Mouse (Mus musculus): Measurements from ENCODE around the gene Gm36864. TPM values are rescaled to one million over a fixed set of nuclear protein-coding genes. Genes with fewer than 3 reads are reported as not detected.
"Not testable (repeated sequence)": the region's sequence is repeated elsewhere in the genome, so short reads cannot be mapped to it uniquely, and the experiment has no call there.

Gm36864 gene
- polyA plus RNA-seq (2012; fragmentation: generic; extraction: Trizol): not detected

DNA sequence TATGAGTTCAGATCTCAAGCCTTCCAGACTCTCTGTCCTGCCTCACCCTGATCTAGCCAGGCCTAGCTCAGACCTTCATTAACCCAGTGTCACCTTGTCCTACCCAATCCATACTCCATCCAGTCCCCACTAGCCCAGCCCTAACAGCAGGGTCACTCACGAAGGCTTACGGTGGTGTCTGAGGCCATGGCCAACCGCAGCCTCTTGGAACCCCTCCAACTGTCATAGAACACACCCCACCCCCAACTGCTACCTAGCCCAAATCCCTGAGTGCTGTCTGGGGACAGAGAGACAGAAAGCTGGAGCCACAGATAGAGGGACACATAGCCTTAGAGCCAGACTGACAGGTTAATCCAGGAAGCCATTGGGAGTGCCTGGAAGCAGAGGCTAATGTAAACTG, at the start of gene Gm36864:
Gene Gm36864 (plus strand): TSS at position 269 of the 400 bp plus-strand sequence.
- H3K36me3 ChIP-seq (ENCODE audit: control insufficient read depth, insufficient read depth): no peaks in the 10 kb centered on the region
- no peak within 1 kb of the TSS for H3K4me2 ChIP-seq (ENCODE audit: low read depth)
- H3K4me3 ChIP-seq: no peak within 1 kb of the TSS
- TF ChIP-seq POLR2AphosphoS2 (IDR thresholded peaks at IDR 0.05; ENCODE audit: insufficient read length, low read depth) (no peak), MYOD1 (IDR thresholded peaks at IDR 0.05; ENCODE audit: control insufficient read depth in 1 of 3, insufficient read length in 2 of 3, low read depth in 2 of 3) (no peak), E2F4 (IDR thresholded peaks at IDR 0.05; ENCODE audit: insufficient read depth) (no peak), TCF12 (IDR thresholded peaks at IDR 0.05; ENCODE audit: insufficient read depth, poor library complexity, severe bottlenecking) (no peak), REST (IDR thresholded peaks at IDR 0.05; ENCODE audit: insufficient read depth, insufficient read length) (no peak), TCF3 (IDR thresholded peaks at IDR 0.05; ENCODE audit: insufficient read length, low read depth) (no peak), POLR2A (IDR thresholded peaks at IDR 0.05; ENCODE audit: insufficient read length, low read depth) (no peak), USF1 (IDR thresholded peaks at IDR 0.05; ENCODE audit: low read depth) (no peak), CEBPB (IDR thresholded peaks at IDR 0.05; ENCODE audit: insufficient read depth, poor library complexity, severe bottlenecking) (no peak), MYOG (IDR thresholded peaks at IDR 0.05; ENCODE audit: control insufficient read depth in 1 of 3, insufficient read depth in 1 of 3, insufficient read length in 2 of 3, low read depth in 2 of 3) (no peak), MAX (IDR thresholded peaks at IDR 0.05; ENCODE audit: low read depth) (no peak), SRF (IDR thresholded peaks at IDR 0.05; ENCODE audit: control insufficient read depth, insufficient read length, low read depth) (no peak)
- peaks cover 30% of the 10 kb centered on the region for H3K27me3 ChIP-seq (ENCODE audit: control insufficient read depth, insufficient read depth, insufficient read length)
- H3K79me2 ChIP-seq (ENCODE audit: control insufficient read depth, insufficient read depth): no peaks in the 10 kb centered on the region
- no peak within 1 kb of the TSS for H3ac ChIP-seq (ENCODE audit: control insufficient read depth, insufficient read length)

- H3K79me2 ChIP-seq (ENCODE audit: control insufficient read depth, insufficient read depth); H3K4me2 ChIP-seq (ENCODE audit: low read depth); H3K27me3 ChIP-seq (ENCODE audit: control insufficient read depth, insufficient read depth, insufficient read length); H3ac ChIP-seq (ENCODE audit: control insufficient read depth, insufficient read length); H3K36me3 ChIP-seq (ENCODE audit: control insufficient read depth, insufficient read depth); H3K4me3 ChIP-seq: not testable (repeated sequence)
Observed at GRCm38 (mm10) chr7:44186516-44186915, 49.5 kb upstream of the Gm36864 start.

- H3K36me3 ChIP-seq (ENCODE audit: control insufficient read depth, insufficient read depth); H3K27me3 ChIP-seq (ENCODE audit: control insufficient read depth, insufficient read depth, insufficient read length); H3ac ChIP-seq (ENCODE audit: control insufficient read depth, insufficient read length); H3K79me2 ChIP-seq (ENCODE audit: control insufficient read depth, insufficient read depth); H3K4me2 ChIP-seq (ENCODE audit: low read depth); H3K4me3 ChIP-seq: not testable (repeated sequence)
Observed at GRCm38 (mm10) chr7:44187936-44188335, 48.0 kb upstream of the Gm36864 start, which contains the start of gene Klk1b24. Gene Klk1b24 (plus strand): TSS chr7:44188236.

GRCm38 (mm10) chr7:44193466-44193865, 42.5 kb upstream of the Gm36864 start:
- not testable (repeated sequence) for H3ac ChIP-seq (ENCODE audit: control insufficient read depth, insufficient read length); H3K4me3 ChIP-seq; H3K79me2 ChIP-seq (ENCODE audit: control insufficient read depth, insufficient read depth); H3K27me3 ChIP-seq (ENCODE audit: control insufficient read depth, insufficient read depth, insufficient read length); H3K4me2 ChIP-seq (ENCODE audit: low read depth); H3K36me3 ChIP-seq (ENCODE audit: control insufficient read depth, insufficient read depth)

GRCm38 (mm10) chr7:44197891-44198290, 38.1 kb upstream of the Gm36864 start, which contains the start of gene Klk1b3:
Gene Klk1b3 (plus strand): TSS chr7:44198191.
- Histone ChIP-seq H3K36me3 (ENCODE audit: control insufficient read depth, insufficient read depth) (no peaks in the 10 kb centered on the region), H3ac (ENCODE audit: control insufficient read depth, insufficient read length) (no peak within 1 kb of the TSS), H3K79me2 (ENCODE audit: control insufficient read depth, insufficient read depth) (no peaks in the 10 kb centered on the region), H3K4me3 (no peak within 1 kb of the TSS), H3K27me3 (ENCODE audit: control insufficient read depth, insufficient read depth, insufficient read length) (no peaks in the 10 kb centered on the region), H3K4me2 (ENCODE audit: low read depth) (no peak within 1 kb of the TSS)
- TF ChIP-seq MYOD1 (IDR thresholded peaks at IDR 0.05; ENCODE audit: control insufficient read depth in 1 of 3, insufficient read length in 2 of 3, low read depth in 2 of 3) (no peak), POLR2A (IDR thresholded peaks at IDR 0.05; ENCODE audit: insufficient read length, low read depth) (no peak), MYOG (IDR thresholded peaks at IDR 0.05; ENCODE audit: control insufficient read depth in 1 of 3, insufficient read depth in 1 of 3, insufficient read length in 2 of 3, low read depth in 2 of 3) (no peak), TCF12 (IDR thresholded peaks at IDR 0.05; ENCODE audit: insufficient read depth, poor library complexity, severe bottlenecking) (no peak), E2F4 (IDR thresholded peaks at IDR 0.05; ENCODE audit: insufficient read depth) (no peak), REST (IDR thresholded peaks at IDR 0.05; ENCODE audit: insufficient read depth, insufficient read length) (no peak), MAX (IDR thresholded peaks at IDR 0.05; ENCODE audit: low read depth) (no peak), POLR2AphosphoS2 (IDR thresholded peaks at IDR 0.05; ENCODE audit: insufficient read length, low read depth) (no peak), CEBPB (IDR thresholded peaks at IDR 0.05; ENCODE audit: insufficient read depth, poor library complexity, severe bottlenecking) (no peak), TCF3 (IDR thresholded peaks at IDR 0.05; ENCODE audit: insufficient read length, low read depth) (no peak), USF1 (IDR thresholded peaks at IDR 0.05; ENCODE audit: low read depth) (no peak), SRF (IDR thresholded peaks at IDR 0.05; ENCODE audit: control insufficient read depth, insufficient read length, low read depth) (no peak)

DNA sequence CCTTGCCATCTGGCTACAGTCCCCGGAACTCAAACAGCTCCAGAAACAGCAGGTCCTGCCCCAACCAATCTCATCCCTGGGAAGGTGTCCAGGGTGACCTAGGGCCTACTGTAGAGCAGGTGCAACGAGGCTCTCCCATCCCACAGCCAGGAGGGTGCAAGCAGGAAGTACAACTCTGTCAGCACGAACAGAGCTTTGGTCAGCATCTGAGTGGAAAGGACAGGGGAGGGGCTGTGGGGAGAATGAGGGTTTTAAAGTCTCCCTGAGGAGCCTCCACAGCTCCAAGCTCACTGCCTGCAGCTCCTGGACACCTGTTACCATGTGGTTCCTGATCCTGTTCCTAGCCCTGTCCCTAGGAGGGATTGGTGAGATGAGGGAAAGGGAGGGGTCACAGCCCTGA, 28.8 kb upstream of the Gm36864 start, which contains the start of gene Klk1b4:
Gene Klk1b4 (plus strand): TSS at position 301 of the 400 bp plus-strand sequence.
- H3ac ChIP-seq (ENCODE audit: control insufficient read depth, insufficient read length); H3K79me2 ChIP-seq (ENCODE audit: control insufficient read depth, insufficient read depth); H3K27me3 ChIP-seq (ENCODE audit: control insufficient read depth, insufficient read depth, insufficient read length); H3K36me3 ChIP-seq (ENCODE audit: control insufficient read depth, insufficient read depth); H3K4me3 ChIP-seq; H3K4me2 ChIP-seq (ENCODE audit: low read depth): not testable (repeated sequence)

Data from myocyte (in vitro differentiated cells).